Mouse (Mus musculus): ENCODE measurements around the gene AC170998.1. TPM values are rescaled to one million over a fixed set of nuclear protein-coding genes. Genes with fewer than 3 reads are reported as not detected.
A peak's percentile ranks its signal among the peaks of the same experiment; 100 is the strongest.

AC170998.1 gene
- polyA plus RNA-seq (2016; fragmentation: Nextera tagmentation; extraction: Ambion mirVana), result 2.6 and 3.2 TPM in 2 replicates

DNA sequence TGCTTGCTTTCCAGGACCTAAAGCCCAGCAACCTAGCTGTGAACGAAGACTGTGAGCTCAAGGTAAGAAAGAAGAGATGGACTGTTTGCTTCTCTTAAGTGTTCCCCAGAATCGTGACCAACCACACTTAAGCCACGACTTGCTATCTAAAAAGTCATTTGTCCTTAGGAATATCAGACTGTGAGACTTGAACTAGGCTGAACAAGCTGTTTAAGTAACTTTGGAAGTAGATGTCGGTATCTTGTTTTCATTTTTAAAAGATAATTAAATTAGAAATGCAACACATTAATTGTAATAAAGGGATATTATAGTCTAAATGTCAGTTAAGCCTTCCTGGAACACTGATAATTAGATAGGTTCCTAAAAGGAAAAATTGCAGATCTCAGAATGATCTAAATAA lies at the start of gene AC170998.1:
Gene AC170998.1 (plus strand): TSS at position 301 of the 400 bp plus-strand sequence.
- H3K9me3 ChIP-seq, result no peaks in the 10 kb centered on the region
- peaks cover 87% of the 10 kb centered on the region for H3K36me3 ChIP-seq
- DNase-seq (ENCODE audit: low spot score), result no peak
- H3K27me3 ChIP-seq (ENCODE audit: insufficient read depth, poor library complexity, severe bottlenecking), result no peaks in the 10 kb centered on the region
- no peak within 1 kb of the TSS for H3K27ac ChIP-seq
- 88% methylated on average over 4 of the region's 4 CpGs for WGBS
- H3K4me1 ChIP-seq, result peaks cover 15% of the 10 kb centered on the region
- no peak within 1 kb of the TSS for H3K4me3 ChIP-seq

DNA sequence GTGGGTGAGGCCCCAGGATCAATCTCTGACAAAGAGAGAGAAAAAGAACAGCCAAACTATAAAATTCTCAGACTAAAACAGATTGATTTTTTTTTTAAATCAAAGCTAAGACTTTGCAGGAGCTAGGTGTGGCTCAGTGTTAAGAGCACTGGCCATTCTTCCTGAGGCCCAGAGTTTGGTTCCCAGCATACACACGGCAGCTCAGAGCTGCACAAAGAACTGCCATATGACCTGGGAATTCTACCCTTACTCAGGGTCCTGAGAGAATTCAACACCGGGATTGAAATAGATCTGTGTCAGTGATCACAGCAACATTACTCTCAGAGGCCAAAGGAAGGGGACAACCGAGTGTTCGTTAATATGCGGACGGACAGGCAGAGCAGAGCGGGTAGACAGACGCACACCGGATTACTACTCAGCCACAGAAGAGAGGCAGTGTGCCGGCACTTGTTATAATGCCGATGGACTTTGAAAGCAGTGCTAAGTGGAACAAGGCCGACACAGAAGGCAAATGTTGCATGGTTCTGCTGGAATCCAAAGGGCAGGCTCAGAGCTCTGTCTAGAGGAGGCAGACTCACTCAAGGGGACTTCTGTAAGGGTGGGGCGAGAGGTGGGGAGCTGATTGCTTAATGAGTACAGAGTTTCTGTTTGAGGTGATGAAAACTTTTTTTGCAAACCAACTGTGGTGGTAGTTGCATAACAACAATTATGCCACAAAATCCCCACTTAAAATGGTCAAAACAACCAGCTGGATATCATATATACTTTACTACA lies 43.4 kb upstream of the AC170998.1 start:
- H3K27me3 ChIP-seq (ENCODE audit: insufficient read depth, poor library complexity, severe bottlenecking), result no peaks in the 10 kb centered on the region
- no peaks in the 10 kb centered on the region for H3K9me3 ChIP-seq
- H3K4me3 ChIP-seq, result no peak overlapping the region
- DNase-seq (ENCODE audit: low spot score), result no peak
- 87% methylated on average over 13 of the region's 13 CpGs for WGBS
- H3K27ac ChIP-seq, result no peak overlapping the region
- peaks cover 5% of the 10 kb centered on the region for H3K4me1 ChIP-seq
- H3K36me3 ChIP-seq, result no peaks in the 10 kb centered on the region

DNA sequence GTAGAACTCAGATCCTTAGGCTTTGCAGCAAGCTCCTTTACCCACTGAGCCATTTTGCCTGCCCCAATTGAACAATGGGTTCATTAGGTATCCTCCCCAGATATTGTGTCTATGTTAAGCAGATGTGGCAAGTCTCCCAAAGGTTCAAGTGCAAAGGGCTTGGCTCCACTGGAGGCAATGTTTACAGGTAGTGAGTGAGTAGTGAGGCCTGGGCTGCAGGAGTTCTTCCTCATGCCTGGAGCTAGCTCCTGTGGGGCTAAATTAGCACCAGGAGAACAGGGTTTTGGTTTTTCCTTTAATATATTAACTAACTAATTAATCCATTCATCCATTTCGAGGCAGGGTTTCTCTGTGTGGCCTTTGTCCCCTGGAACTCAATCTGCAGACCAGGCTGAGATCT lies 42.3 kb upstream of the AC170998.1 start:
- DNase-seq (ENCODE audit: low spot score), result no peak
- Histone ChIP-seq H3K9me3 (no peaks in the 10 kb centered on the region), H3K27ac (no peak overlapping the region), H3K36me3 (no peaks in the 10 kb centered on the region), H3K4me3 (no peak overlapping the region), H3K27me3 (ENCODE audit: insufficient read depth, poor library complexity, severe bottlenecking) (0 out of 2 replicates have a peak, but pooled peaks cover 6% of the 10 kb centered on the region), H3K4me1 (peaks cover 6% of the 10 kb centered on the region)
- WGBS, result 61% methylated on average over 1 of the region's 1 CpGs

DNA sequence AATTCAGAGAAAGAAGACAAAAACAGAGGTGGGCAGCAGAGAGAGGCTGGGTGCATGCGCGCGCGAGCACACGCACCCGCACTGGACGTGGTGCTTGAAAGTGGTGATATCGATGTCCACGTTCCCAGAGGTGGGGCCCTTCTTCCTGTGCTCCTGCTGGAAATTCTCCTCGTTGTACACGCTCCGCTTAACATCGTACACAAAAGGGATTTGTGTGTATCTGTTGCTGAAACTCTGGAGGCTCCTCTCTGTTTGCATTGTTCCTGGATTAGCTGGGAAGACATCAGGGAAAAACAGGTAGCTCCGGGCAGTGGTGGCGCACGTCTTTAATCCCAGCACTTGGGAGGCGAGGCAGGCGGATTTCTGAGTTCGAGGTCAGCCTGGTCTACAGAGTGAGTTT lies 41.3 kb upstream of the AC170998.1 start:
- 84% methylated on average over 19 of the region's 19 CpGs for WGBS
- no peak for DNase-seq (ENCODE audit: low spot score)
- H3K27me3 ChIP-seq (ENCODE audit: insufficient read depth, poor library complexity, severe bottlenecking), result peaks cover 13% of the 10 kb centered on the region
- peaks cover 12% of the 10 kb centered on the region for H3K4me1 ChIP-seq
- H3K36me3 ChIP-seq, result no peaks in the 10 kb centered on the region
- no peaks in the 10 kb centered on the region for H3K9me3 ChIP-seq
- no peak overlapping the region for H3K27ac ChIP-seq
- no peak overlapping the region for H3K4me3 ChIP-seq

DNA sequence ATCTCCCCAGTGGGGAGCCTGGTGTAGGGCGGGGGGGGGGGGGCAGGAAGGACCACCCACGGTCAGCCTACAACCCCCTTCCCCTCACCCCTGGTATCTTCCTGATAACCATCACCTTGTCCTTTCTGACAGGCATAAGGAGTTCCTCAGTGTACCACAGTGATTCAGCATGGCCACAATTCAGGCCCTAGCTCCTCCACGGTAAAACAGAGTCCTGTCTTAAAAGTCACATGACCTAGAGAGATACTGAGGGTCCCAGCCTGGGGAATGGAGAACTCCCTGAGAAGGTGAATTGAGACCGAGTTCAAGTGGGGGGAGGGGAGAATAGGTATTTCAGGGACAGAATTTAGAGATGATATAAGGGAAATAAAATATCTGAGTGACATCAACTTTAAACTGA lies 38.5 kb upstream of the AC170998.1 start:
- 18% methylated on average over 4 of the region's 4 CpGs for WGBS

DNA sequence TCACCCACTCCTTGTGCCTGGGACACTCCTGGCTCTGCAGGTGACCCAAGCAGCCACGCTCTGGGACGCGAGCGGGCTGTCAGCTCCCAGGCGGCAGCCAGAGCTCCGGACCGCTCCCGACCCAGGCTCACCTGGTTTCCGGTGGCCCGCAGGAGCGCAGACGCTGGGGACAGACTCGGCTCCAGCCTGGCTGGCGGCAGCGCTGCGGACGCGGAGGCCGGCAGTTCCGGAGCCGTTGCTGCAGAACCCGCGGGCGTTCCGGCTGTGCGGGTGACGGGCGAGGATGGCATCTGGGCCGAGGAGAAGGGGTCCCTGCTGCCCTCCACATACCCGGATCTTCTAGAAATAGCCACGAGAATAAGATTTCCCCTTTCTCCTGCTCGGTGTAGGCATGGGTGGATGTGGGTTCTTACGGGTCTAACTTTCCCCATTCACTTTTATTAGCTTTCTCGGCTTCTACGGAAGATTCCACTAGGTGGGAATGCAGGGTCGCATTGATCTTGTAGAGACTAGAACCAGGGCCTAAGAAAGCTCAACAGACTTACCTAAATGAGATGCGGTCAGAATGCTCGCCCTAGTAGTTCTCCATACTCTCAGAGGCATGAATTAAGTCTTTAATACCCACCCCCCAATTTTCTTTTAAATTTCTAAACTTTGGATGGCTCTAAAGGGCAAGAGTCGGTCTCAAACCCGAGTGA lies 36.1 kb upstream of the AC170998.1 start, which contains the start of gene Slc26a8:
Gene Slc26a8 (minus strand): TSS at position 648 of the 698 bp plus-strand sequence.
- Histone ChIP-seq H3K4me3 (peak within 1 kb of the TSS; percentile 98), H3K27me3 (ENCODE audit: insufficient read depth, poor library complexity, severe bottlenecking) (peaks cover 13% of the 10 kb centered on the region), H3K9me3 (no peaks in the 10 kb centered on the region), H3K27ac (peak within 1 kb of the TSS; percentile 98), H3K36me3 (no peaks in the 10 kb centered on the region), H3K4me1 (peaks cover 34% of the 10 kb centered on the region)
- WGBS, result 8% methylated on average over 40 of the region's 40 CpGs
- no peak for DNase-seq (ENCODE audit: low spot score)

More for the DNA sequence above, 38.5 kb upstream of the AC170998.1 start:
- Histone ChIP-seq H3K36me3 (no peaks in the 10 kb centered on the region), H3K4me3 (no peak overlapping the region), H3K4me1 (peaks cover 20% of the 10 kb centered on the region), H3K27ac (no peak overlapping the region), H3K27me3 (ENCODE audit: insufficient read depth, poor library complexity, severe bottlenecking) (peaks cover 13% of the 10 kb centered on the region), H3K9me3 (no peaks in the 10 kb centered on the region)
- DNase-seq (ENCODE audit: low spot score), result no peak

DNA sequence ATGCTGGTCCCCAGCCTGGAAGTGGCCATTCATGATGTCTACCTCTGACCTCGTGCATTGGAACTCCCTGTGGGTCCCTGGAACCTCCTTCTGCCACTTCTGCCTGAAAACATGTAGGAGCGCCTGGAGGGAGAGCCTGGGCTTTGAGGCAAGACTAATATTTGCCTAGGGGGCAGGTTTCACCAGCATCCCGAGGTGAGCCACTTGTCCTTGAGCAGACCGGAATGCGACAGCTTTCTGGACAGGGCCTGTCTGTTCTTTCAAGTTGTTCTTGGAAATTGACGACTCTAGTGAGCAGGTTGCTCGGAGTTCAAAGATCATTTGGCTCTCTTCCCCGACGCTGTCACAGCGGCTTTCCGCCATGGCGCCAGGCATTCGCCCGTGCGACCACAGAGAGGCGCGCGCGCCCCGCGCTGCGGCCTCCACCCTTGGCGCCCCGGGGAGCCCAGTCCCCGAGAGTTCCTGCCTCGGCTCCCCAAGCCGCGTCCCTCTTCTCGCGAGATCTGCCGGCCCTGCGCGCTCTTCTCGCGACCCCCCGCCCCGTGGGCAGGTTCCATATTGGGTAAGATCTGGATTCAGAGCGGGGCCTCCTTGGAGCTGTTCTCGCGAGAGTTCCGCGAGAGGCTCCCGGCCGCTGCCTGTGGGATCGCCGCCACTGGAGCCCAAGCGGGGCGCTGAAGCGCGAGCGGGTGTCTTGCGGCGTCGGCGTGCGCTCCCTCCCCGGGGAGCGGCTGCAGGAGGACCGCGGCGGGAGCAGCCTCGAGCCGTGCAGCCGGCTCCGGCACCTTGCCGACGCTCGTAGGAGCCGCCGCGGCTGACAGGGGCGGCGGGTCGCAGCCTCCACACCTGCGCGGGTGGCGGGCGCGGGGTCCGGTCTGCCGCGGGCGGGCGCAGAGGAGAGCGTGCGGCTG lies 34.9 kb upstream of the AC170998.1 start, which contains the start of gene Mapk14:
Gene Mapk14 (plus strand): TSS at position 554 of the 911 bp plus-strand sequence.
- H3K4me3 ChIP-seq, result peak within 1 kb of the TSS; percentile 98
- under 1% methylated on average over 86 of the region's 86 CpGs for WGBS
- DNase-seq (ENCODE audit: low spot score), result peak; percentile 100
- no peaks in the 10 kb centered on the region for H3K9me3 ChIP-seq
- peaks cover 38% of the 10 kb centered on the region for H3K4me1 ChIP-seq
- H3K27ac ChIP-seq, result peak within 1 kb of the TSS; percentile 98
- H3K36me3 ChIP-seq, result no peaks in the 10 kb centered on the region
- H3K27me3 ChIP-seq (ENCODE audit: insufficient read depth, poor library complexity, severe bottlenecking), result peaks cover 13% of the 10 kb centered on the region

DNA sequence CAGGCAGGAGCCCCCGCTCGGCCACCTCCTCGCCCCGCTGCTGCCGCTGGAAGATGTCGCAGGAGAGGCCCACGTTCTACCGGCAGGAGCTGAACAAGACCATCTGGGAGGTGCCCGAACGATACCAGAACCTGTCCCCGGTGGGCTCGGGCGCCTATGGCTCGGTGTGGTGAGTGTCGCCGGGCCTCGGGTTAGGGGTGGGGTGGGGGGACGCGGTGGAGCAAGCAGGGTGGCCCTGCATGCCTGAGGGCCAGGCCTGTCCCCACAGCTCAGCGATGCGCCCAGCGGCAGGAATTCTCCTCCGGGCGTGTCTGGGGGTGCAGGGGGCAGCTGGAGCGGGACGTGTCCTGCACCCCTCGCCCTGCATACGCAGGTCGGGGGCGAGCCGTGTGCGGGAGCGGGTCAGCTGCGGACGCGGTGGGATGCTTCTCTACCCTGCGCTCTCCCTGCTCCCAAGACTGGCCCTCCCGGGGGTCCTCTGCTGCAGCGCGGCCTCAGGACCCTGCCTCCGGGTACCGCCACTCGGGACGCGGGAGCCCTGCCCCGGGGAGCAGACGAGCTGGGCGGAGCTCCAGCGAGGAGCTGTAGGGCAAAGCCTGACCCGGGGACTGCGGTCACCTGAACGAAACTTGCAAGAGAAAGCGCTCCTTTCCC lies 34.1 kb upstream of the AC170998.1 start:
- no peaks in the 10 kb centered on the region for H3K9me3 ChIP-seq
- peaks cover 46% of the 10 kb centered on the region for H3K4me1 ChIP-seq
- H3K36me3 ChIP-seq, result no peaks in the 10 kb centered on the region
- H3K27me3 ChIP-seq (ENCODE audit: insufficient read depth, poor library complexity, severe bottlenecking), result peaks cover 13% of the 10 kb centered on the region
- DNase-seq (ENCODE audit: low spot score), result peak; percentile 85
- 0% methylated on average over 53 of the region's 53 CpGs for WGBS
- peak overlapping the region; percentile 98 for H3K4me3 ChIP-seq
- peak overlapping the region; percentile 98 for H3K27ac ChIP-seq

DNA sequence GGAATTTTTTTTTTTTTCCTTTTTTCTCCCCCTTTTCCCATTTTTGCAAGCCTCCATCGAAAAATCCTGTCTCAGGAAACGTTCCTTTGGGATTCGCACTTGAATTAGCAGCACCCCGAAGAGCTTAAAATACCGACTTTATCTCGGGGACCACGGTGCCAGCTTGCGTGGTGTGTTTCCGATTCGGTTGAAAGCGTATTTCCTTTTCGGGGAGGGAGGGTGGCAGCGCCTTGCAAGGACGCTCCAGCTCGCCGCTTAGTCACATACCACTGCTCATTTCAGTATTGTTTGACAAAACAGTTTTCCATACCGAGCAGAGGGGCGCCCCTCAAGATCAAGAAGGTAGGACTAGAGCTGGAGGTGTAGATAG lies 33.6 kb upstream of the AC170998.1 start:
- WGBS, result under 1% methylated on average over 18 of the region's 18 CpGs
- Histone ChIP-seq H3K4me1 (peaks cover 48% of the 10 kb centered on the region), H3K27me3 (ENCODE audit: insufficient read depth, poor library complexity, severe bottlenecking) (peaks cover 13% of the 10 kb centered on the region), H3K36me3 (no peaks in the 10 kb centered on the region), H3K27ac (peak overlapping the region; percentile 98), H3K9me3 (no peaks in the 10 kb centered on the region), H3K4me3 (peak overlapping the region; percentile 98)
- DNase-seq (ENCODE audit: low spot score), result no peak

DNA sequence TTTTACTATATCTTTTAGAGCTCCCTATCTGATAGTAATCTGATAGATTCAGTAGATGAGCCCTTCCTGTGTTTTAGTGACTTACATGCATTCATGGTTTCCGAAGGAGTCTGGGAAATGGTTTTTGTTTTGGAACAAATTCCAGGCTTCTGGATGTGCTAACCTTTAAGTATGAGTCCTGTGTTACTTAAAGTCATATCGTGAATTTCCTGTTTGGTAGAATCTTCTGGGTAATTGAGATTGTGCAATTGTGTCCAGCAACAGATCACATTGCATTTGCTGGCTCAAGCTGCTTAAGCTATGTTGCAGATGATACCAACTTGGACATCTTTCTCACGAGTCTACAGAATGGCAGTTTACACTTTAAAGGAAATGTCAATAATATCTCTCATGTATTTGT lies 32.8 kb upstream of the AC170998.1 start:
- Histone ChIP-seq H3K36me3 (no peaks in the 10 kb centered on the region), H3K9me3 (no peaks in the 10 kb centered on the region), H3K4me3 (peak overlapping the region; percentile 98), H3K27ac (peak overlapping the region; percentile 98; the same call in 1 of the 2 replicates), H3K4me1 (peaks cover 53% of the 10 kb centered on the region), H3K27me3 (ENCODE audit: insufficient read depth, poor library complexity, severe bottlenecking) (peaks cover 13% of the 10 kb centered on the region)
- 48% methylated on average over 3 of the region's 3 CpGs for WGBS
- no peak for DNase-seq (ENCODE audit: low spot score)

DNA sequence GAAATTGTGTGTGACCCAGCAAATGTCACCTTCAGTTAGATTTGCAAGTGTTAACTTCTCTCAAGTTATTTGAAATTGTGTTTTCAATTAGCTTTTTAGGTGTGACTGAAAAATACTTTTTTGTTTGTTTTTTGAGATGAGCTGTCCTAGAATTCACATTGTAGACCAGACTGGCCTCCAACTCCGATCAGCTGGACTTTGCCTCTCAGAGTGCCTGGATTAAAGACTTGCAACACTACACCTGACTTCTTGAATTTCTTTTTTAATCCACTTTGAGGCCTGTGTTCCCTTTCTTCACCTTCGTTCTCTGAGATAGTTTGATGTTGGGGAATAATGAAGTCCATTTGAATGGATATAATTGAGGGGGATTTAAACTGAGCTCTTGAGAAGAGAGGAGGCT lies 31.8 kb upstream of the AC170998.1 start:
- Histone ChIP-seq H3K4me1 (peaks cover 56% of the 10 kb centered on the region), H3K36me3 (no peaks in the 10 kb centered on the region), H3K4me3 (no peak overlapping the region), H3K27ac (no peak overlapping the region), H3K9me3 (no peaks in the 10 kb centered on the region), H3K27me3 (ENCODE audit: insufficient read depth, poor library complexity, severe bottlenecking) (peaks cover 5% of the 10 kb centered on the region)
- 88% methylated on average over 2 of the region's 2 CpGs for WGBS
- DNase-seq (ENCODE audit: low spot score), result no peak

DNA sequence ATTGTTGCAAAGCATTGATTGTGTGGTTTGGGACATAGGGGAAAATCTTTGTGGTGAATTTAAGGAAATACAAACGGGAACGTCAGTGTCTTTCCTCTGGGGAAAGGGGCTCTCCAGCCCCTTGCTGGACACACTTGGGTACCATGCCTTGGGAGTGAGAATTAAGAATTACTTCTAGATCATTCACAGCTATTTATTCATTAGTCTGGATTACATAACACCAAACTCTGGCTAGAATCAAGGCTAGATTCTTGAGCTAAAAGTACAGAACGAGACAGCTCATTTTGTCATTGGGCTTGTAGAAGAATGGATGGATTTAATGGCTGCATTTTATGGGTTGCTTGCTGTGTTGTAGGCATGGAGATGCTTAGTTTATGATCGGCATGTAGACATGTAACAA lies 31.1 kb upstream of the AC170998.1 start:
- Histone ChIP-seq H3K4me3 (no peak overlapping the region), H3K4me1 (peaks cover 48% of the 10 kb centered on the region)
- WGBS, result 91% methylated on average over 4 of the region's 4 CpGs

More for the DNA sequence above, 31.1 kb upstream of the AC170998.1 start:
- no peaks in the 10 kb centered on the region for H3K9me3 ChIP-seq
- no peaks in the 10 kb centered on the region for H3K27me3 ChIP-seq (ENCODE audit: insufficient read depth, poor library complexity, severe bottlenecking)
- no peak for DNase-seq (ENCODE audit: low spot score)
- H3K36me3 ChIP-seq, result no peaks in the 10 kb centered on the region
- no peak overlapping the region for H3K27ac ChIP-seq

Measured in heart, embryonic 10.5 days (tissue).